Mouse (Mus musculus) liver, embryonic 12.5 days (tissue): ENCODE results near the gene Hhex. TPM values are rescaled to one million over a fixed set of nuclear protein-coding genes. Genes with fewer than 3 reads are reported as not detected.

Source experiments
- ATAC-seq: fragments of 200-750 bp; cut with Nextera tagmentation; 2 replicates; pipeline ENCODE4 v1.8.0; 2017; ENCODE audit warnings: moderate number of reproducible peaks, mild to moderate bottlenecking, moderate library complexity
- H3K27ac ChIP-seq: fragments of 300-500 bp; sonication (generic); 2 replicates; pipeline ENCODE4 v1.5.1; 2016; ENCODE audit warnings: mild to moderate bottlenecking
- H3K27me3 ChIP-seq: fragments of 300-500 bp; sonication (generic); replicated peaks from 2 replicates; pipeline ENCODE4 v1.6.1; 2016; ENCODE audit warnings: mild to moderate bottlenecking, moderate library complexity
- H3K36me3 ChIP-seq: fragments of 300-500 bp; sonication (generic); 2 replicates; pipeline ENCODE4 v1.6.1; 2016; ENCODE audit warnings: mild to moderate bottlenecking, moderate library complexity
- H3K4me1 ChIP-seq: fragments of 300-500 bp; sonication (generic); 2 replicates; pipeline ENCODE4 v1.6.1; 2016
- H3K4me2 ChIP-seq: fragments of 300-500 bp; sonication (generic); 2 replicates; pipeline ENCODE4 v1.6.1; 2016; ENCODE audit warnings: mild to moderate bottlenecking, moderate library complexity
- H3K4me3 ChIP-seq: fragments of 300-500 bp; sonication (generic); 2 replicates; pipeline ENCODE4 v1.5.1; 2016; ENCODE audit warnings: mild to moderate bottlenecking, moderate library complexity
- H3K9ac ChIP-seq: fragments of 300-500 bp; sonication (generic); 2 replicates; pipeline ENCODE4 v1.6.1; 2016; ENCODE audit warnings: mild to moderate bottlenecking, moderate library complexity
- H3K9me3 ChIP-seq: fragments of 300-500 bp; sonication (generic); replicated peaks from 2 replicates; pipeline ENCODE4 v1.6.1; 2016; ENCODE audit warnings: mild to moderate bottlenecking, moderate library complexity
- WGBS: fragments of 180-500 bp; shearing (Covaris S2); methylation state at CpG from one replicate; pipeline ENCODE4 v1.1.7; 2016; ENCODE audit not compliant: insufficient replicate concordance; 5-methylcytosine and 5-hydroxymethylcytosine counted together
- polyA plus RNA-seq: library from polyadenylated mRNA; unstranded; fragments of >200 nt; fragmentation: Nextera tagmentation; extraction: Ambion mirVana; gene quantifications from 2 replicates; pipeline ENCODE4 v1.2.1, GENCODE M21; 2016

Hhex gene
- polyA plus RNA-seq, 1 experiment from 2014 or later = 39.8 TPM

DNA sequence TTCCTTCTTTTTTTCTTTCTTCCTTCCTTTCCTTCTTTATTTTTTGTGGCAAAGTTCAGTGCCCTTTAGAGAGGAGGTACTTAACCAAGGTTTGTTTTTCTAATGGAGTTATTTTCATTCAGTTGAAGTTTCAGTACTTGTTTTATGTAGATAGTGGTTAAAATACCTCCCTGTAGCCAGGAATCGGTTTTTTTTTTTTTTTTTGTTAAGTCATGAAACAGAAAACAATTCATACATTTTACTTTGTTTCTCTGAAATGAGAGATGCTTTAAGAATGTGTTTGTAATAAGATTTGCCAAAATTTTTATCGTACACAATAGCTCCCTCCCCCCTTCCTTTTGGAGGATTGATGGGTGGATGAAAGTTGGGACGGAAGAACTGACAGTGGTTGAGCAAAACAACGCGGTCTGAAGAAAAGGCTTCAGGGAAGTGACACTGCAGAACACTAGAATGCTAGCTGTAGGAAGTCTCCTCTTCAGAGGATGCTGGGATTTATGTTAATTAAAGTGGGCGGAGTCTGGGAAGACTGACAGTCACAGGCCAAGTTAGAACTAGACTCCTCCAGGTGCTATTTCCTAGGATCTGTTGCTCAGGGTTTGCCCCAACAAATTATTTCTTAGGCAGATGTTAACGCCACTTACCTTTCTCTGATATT is 54.1 kb downstream of the Hhex start:
- Histone ChIP-seq H3K9ac (no peak overlapping the region), H3K27ac (no peak overlapping the region), H3K36me3 (no peaks in the 10 kb centered on the region), H3K4me1 (peaks cover 19% of the 10 kb centered on the region), H3K27me3 (peaks cover 27% of the 10 kb centered on the region), H3K4me2 (no peak overlapping the region), H3K4me3 (no peak overlapping the region), H3K9me3 (no peaks in the 10 kb centered on the region)
- 29% methylated on average over 7 of the region's 7 CpGs for WGBS
- no peak for ATAC-seq

Other genes with a start within 250 kb of the Hhex start
- 159 and 164 TPM in 2 replicates for gene March5, start 227.3 kb upstream of the Hhex start, polyA plus RNA-seq
- gene Cpeb3, start 226.2 kb upstream of the Hhex start, polyA plus RNA-seq = 2.6 and 3.2 TPM in 2 replicates
- 47.6 and 54.2 TPM in 2 replicates for gene Ide, start 97.0 kb upstream of the Hhex start, polyA plus RNA-seq
- gene Kif11, start 58.4 kb upstream of the Hhex start, polyA plus RNA-seq = 69.1 and 69.8 TPM in 2 replicates
- gene Exoc6, start 115.6 kb downstream of the Hhex start, polyA plus RNA-seq = 45.1 and 47.0 TPM in 2 replicates